Mouse (Mus musculus): ENCODE measurements around the gene Syngap1.

DNA sequence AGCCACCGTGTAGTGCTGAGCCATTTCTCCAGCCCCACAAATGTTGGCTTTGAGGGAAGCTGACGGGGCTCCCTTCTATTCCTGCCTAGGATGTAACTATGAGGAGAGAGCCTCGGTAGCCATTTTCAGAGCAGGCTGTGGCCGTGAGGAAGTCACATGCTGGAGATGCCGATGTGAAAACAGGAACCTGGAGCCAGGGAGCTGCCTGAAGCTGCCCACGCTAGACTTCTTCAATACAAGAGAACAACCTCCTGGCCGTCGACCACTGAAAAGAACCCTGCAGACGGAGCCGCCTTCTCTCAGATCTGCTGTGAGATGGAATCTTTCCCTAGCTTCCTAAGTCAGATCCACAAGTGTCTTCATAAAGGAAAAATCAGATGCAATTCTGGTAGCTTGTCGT is 64.6 kb downstream of the Syngap1 start:
- TF ChIP-seq GATA1 (IDR thresholded peaks at IDR 0.05; ENCODE audit: low read length) (no peak), TAL1 (IDR thresholded peaks at IDR 0.05; ENCODE audit: low read length) (no peak)

Data from erythroblast, embryonic 14.5 days (primary cell).